ENCODE assay signal across 10 mouse cellular contexts in the genomic region with DNA sequence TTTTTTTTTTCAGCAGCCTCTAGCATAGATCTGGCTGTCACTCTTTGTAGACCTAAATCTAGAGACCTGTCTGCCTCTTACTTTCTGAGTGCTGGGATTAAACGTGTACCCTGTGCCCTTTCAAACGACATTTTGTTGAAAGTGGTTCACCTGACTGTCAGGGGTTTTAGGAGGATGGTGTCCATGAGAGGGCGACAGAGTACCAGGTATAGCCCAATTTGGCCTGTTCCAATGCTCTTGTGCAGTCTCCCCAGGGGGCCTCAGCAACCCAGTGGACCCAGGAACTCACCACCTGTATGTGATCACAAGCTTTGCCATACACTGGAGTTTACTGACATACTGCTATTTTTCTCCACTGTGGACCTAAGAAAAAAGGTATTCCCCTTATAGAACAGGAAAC. TPM values are rescaled to one million over a fixed set of nuclear protein-coding genes. Genes with fewer than 3 reads are reported as not detected.
DNase-seq lines count a peak whose midpoint lies in the region; ATAC-seq lines count a peak whose summit lies in the region.
"Had no signal": no experiment of that assay in that cellular context is flagged by ENCODE, and none has a peak within 500 bp of the region (broad histone marks: within the 10 kb centered on the region; RNA-seq: fewer than 3 reads in every experiment).

No protein-coding gene starts in this region.

- no peaks in the 10 kb centered on the region for H3K9me3 ChIP-seq in embryonic facial prominence, embryonic 10.5 days
- H3K9me3 ChIP-seq: heart, embryonic 15.5 days had no signal

- no peaks in the 10 kb centered on the region for H3K27me3 ChIP-seq in embryonic facial prominence, embryonic 10.5 days (replicated peaks; ENCODE audit: low read depth, poor library complexity, severe bottlenecking)
- H3K27me3 ChIP-seq: heart, embryonic 15.5 days had no signal

- no peaks in the 10 kb centered on the region for H3K4me1 ChIP-seq in embryonic facial prominence, embryonic 10.5 days

- no peak overlapping the region for H3K4me3 ChIP-seq in embryonic facial prominence, embryonic 10.5 days
- H3K4me3 ChIP-seq: heart, embryonic 15.5 days; myocyte had no signal

- DNase-seq in gastrocnemius, postnatal 10 days, result peak; percentile 45
- DNase-seq in gastrocnemius, postnatal 4 days (ENCODE audit: low spot score in 2 of 2), result no peak
- peak; percentile 52 for DNase-seq in 3T3-L1 (ENCODE audit: low read depth, low spot score)
- DNase-seq in adrenal gland, postnatal 10 days, result peak; percentile 67
- DNase-seq in embryonic facial prominence, embryonic 10.5 days (ENCODE audit: low spot score), result peak; percentile 44
- peak; percentile 29 to 67 for DNase-seq in layer of hippocampus, adult 18-20 months (ENCODE audit: low spot score in 2 of 2)
- DNase-seq in yolk sac, embryonic 10.5 days (ENCODE audit: low spot score), result no peak

- peaks cover 52% of the 10 kb centered on the region for H3K36me3 ChIP-seq in embryonic facial prominence, embryonic 10.5 days (replicated peaks)

- ATAC-seq in megakaryocyte, adult 5-6 weeks (ENCODE audit: poor library complexity, severe bottlenecking), result peak; percentile 74

- H3K27ac ChIP-seq in embryonic facial prominence, embryonic 10.5 days (replicated peaks), result no peak overlapping the region
- H3K27ac ChIP-seq: heart, embryonic 15.5 days had no signal

- WGBS in embryonic facial prominence, embryonic 10.5 days, result 15% methylated on average over 3 of the region's 3 CpGs

RNA-seq across cellular contexts. Expression of a gene that starts 23.1 kb away (rescaled TPM):
- 10 to 100 TPM; 11.9 to 15.5 TPM for total RNA-seq in gastrocnemius, postnatal 10 days (2021)
- total RNA-seq in gastrocnemius, postnatal 4 days (2021), result 10 to 100 TPM; 35.5 to 36.3 TPM
- total RNA-seq in adrenal gland, postnatal 10 days (2021), result 10 to 100 TPM; 25.6 to 40.0 TPM
- polyA plus RNA-seq in embryonic facial prominence, embryonic 10.5 days (2016; fragmentation: Nextera tagmentation; extraction: Ambion mirVana), result 312 and 340 TPM in 2 replicates
- total RNA-seq in layer of hippocampus, adult 18-20 months (2021), result 1 to 10 TPM; 5.2 to 5.7 TPM
- total RNA-seq in megakaryocyte, adult 5-6 weeks (2015), result 45.9 and 46.5 TPM in 2 replicates
- total RNA-seq in megakaryocyte, adult 5-6 weeks (2017), result 210 and 212 TPM in 2 replicates

RNA-seq across cellular contexts. Expression of a gene that starts 39.1 kb away (rescaled TPM):
- 10 to 100 TPM; 14.8 to 24.3 TPM for total RNA-seq in gastrocnemius, postnatal 10 days (2021)
- total RNA-seq in gastrocnemius, postnatal 4 days (2021), result 10 to 100 TPM; 32.6 to 33.4 TPM
- 10 to 100 TPM; 27.3 to 35.5 TPM for total RNA-seq in adrenal gland, postnatal 10 days (2021)
- polyA plus RNA-seq in embryonic facial prominence, embryonic 10.5 days (2016; fragmentation: Nextera tagmentation; extraction: Ambion mirVana), result 20.9 and 21.3 TPM in 2 replicates
- total RNA-seq in layer of hippocampus, adult 18-20 months (2021), result 1 to 10 TPM; 7.7 to 8.3 TPM
- 25.4 and 27.1 TPM in 2 replicates for total RNA-seq in megakaryocyte, adult 5-6 weeks (2015)
- 42.3 and 49.8 TPM in 2 replicates for total RNA-seq in megakaryocyte, adult 5-6 weeks (2017)

Comparison
In these comparisons a context has a peak if more than half of its experiments do, and no peak if none do; other contexts are left out.
1. DNase-seq: peak in gastrocnemius, postnatal 10 days (single experiment), 3T3-L1 (single experiment), adrenal gland, postnatal 10 days (single experiment), embryonic facial prominence, embryonic 10.5 days (single experiment) and layer of hippocampus, adult 18-20 months (2 of 2); none in gastrocnemius, postnatal 4 days (0 of 2) and yolk sac, embryonic 10.5 days (single experiment).